Mouse (Mus musculus): ENCODE data around the gene Stip1.

Gene Stip1

DNA sequence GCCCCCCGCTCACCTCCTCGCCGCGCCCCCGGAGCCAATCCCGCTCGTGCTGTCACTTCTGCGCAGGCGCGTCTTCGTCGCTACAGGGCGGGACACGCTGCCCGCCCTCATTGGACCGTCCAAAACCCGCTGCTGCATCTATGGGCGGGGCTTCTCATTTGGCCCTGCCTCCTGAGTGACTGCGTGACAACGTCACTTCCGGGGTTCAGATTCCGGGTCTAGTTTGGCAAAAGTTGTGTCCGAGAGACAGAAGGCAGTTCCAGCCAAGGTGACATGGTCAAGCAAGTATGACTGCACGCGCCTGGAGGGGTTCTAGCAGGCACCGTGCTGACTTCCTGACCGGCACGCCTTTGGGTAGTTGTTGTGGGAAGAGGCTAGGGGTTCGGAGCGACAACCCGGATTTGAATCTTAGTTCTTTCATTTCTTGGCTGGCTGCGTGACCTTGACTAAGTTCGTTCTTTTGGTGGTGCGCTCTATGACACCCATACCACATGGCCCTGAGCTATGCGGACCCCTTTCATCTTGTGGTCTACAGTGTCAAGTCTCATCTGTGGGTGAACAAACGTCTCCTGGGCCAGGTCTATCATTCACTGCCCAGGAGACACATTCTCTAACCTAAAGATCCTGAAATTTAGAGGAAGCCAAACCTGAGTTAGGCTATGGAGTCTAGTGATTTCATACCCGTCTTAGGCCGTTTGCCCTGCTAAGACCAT, 59.2 kb downstream of the Stip1 start, which contains the start of gene Fkbp2:
Gene Fkbp2, minus strand, starts transcription at position 121 of the 713 bp plus-strand sequence.
- DNase-seq = peak; percentile 99

DNA sequence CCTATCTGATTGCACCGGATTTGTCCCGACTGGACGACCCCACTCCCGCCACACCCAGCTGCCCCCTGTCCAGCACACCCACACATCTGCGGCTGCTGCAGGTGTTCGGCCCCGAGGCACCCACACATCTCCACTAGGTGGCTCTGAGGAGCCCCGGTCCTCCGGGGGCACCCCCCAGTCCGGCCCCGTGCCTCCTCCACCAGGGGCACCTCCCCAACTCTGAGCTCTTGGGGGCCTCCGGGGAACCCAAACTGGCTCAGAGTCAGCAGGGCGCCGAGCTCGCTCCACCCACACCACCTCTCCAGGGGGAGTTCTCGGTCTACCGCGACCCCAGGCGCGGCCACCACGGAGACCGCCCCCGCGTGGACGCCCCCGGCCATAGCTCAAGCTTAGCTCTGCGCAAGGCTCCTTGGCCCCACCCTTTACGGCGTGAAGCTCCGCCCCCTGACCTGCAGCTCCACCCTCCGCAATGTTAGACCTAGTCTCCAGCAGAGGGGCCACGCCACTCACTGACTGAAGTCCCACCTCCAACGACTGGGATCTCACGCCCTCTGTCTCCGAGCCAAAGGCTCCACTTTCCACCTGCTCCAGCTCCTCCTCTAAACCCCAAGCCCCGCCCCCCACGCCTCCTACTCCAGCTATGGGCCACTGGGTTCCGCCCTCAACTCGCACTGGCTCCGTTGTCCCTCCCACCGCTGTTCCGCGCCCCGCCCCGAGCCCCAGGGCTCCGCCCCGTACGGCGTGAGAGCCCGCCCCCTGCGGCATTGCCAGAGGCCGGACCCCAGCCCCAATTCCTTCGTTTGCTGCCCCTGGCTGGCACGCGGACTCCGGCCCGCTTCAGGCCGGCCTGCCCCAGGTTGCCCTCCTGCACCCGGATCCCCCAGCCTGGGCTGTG, 60.0 kb downstream of the Stip1 start:
- DNase-seq = peak; percentile 99

DNA sequence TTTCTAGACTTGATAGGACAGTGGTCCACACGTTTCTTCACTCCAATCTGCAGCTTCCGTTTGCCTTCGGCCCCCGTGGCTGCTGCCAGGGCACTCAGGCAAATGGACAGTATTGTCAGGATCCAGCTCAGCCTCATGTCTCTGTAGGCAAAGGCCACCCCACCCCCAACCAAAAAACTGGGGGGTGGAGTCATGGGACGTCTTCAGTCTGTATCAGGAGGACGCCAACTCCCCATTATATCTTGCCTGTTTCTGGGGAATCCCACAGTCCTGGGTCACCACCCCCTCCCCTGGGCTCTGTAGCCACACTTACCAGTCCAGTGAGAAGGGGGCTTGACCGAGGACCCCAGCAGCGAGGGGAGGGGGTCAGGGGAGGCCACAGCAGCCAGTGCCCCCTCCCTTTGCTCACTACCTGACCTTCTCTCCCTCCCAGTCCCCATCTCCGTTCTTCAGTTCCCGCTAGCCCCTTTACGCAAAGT, 60.7 kb downstream of the Stip1 start:
- peak; percentile 46 for DNase-seq

DNA sequence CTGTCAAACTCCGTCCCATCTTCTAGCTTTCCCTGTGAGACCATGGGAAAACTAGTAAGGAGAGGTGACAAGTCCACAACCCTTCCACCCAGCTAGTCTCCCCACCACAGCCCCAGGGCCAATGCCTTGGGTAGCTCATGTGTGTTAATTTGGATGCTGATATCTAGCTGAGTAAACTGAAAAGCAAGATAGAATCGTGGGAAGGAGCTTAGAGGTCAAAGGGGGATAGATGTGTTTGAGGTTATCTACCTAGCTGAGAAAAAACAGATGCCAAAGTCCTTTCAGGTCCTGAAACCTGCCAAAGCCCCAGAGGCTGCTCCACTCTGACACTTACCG, 61.2 kb downstream of the Stip1 start:
- DNase-seq = no peak

- no peak for DNase-seq
Measured at GRCm38 (mm10) chr19:6977759-6978638, 61.8 kb downstream of the Stip1 start.

DNA sequence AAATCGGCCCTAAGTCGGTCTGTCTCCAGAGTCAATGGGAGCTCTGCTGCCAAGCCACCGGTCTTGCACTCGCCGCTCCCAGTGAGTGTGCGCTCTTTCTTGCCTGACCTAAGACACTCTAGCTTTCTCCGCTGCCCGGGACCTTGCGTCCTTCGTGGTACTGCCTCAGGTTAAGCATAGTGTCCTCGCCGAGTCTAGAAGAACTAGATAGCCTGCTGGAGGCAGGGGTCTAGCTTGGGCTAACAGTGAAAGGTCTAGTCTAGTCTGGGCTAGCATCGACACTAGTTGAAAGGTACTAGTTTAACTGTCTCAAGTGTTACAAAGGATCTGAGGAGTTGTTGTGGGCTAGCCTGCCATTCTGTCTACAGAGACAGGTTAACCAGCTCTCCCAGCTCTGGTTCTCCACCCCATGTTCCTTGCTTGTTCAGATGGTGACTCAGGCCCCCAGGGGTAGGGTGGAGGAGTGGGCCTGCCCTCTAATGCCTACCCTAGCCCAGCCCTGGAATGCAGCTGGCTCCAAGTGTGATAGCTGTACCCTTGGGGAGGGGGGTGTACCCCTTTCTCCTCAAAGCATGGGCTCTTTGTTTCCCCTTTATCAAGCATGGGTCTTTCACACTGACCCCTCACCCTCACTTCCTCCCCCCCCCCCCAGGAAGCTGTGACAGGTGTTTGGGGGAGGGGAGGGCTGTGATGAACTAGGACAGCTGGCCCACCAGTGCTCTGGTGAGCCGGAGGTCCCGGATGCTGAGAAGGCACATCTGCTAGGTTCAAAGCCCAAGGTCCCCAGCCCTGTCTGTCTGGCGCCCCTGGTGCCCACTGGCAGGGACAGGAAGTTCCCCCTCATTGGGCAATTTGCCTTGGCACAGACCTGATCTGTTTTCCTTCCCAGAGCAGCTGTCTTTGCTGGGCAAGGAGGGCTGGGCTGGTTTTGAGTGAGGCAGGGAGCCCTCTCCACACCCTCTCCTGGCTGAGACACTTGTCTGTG, 63.9 kb downstream of the Stip1 start, which contains the start of gene Plcb3:
Gene Plcb3, minus strand, starts transcription at position 934 of the 985 bp plus-strand sequence.
- peak; percentile 82 for DNase-seq

DNA sequence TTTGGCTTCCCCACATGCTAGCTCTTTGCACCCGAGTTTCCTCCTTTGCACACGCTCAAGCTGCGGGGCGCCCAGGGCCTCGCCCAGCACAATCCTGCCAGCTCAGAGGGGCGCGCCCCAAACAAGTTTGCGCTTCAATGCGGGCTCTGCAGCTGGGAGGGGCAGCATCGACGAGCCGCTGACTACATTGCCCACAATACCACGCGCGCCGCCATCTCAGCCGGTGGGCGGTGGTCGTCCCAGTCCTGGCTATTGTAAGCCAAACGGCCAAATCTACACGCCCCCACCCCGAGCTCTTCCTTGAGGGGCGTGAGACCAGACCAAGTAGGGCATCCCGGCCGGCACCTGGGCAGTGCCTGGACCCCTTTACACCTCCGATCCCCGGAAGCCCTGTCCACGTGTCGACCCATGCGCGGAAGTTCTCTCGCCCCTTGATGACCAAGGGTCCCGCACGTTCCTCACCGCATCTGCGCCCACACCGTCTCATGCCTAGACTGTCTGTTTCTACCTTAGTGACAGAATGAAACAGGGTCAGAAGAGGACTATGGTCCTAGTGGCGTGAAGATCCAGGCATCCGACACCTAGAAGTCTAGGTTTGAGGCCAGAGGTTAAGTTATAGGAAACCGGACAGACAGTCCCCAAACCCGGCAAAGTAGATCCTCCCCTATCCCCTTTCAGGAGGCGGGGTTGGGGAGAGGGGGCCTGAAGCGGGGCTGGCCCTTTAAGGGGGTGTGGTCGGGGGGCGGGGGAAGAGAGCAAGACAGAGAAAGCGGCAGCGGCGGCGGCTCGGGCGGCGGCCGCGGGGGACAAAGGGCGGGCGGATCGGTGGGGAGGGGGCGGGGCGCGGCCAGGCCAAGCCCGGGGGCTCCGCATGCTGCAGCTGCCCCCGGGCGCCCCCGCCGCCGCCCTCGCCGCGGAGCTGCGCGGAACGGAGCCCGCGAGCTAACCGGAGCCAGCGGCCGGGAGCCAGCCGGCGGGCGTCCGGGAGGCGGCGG, 65.3 kb downstream of the Stip1 start, which contains the start of gene Ppp1r14b:
Gene Ppp1r14b, plus strand, starts transcription at position 758 of the 995 bp plus-strand sequence.
- peak; percentile 95 for DNase-seq

GRCm38 (mm10) chr19:6973581-6974190, 66.1 kb downstream of the Stip1 start:
- DNase-seq = no peak

DNA sequence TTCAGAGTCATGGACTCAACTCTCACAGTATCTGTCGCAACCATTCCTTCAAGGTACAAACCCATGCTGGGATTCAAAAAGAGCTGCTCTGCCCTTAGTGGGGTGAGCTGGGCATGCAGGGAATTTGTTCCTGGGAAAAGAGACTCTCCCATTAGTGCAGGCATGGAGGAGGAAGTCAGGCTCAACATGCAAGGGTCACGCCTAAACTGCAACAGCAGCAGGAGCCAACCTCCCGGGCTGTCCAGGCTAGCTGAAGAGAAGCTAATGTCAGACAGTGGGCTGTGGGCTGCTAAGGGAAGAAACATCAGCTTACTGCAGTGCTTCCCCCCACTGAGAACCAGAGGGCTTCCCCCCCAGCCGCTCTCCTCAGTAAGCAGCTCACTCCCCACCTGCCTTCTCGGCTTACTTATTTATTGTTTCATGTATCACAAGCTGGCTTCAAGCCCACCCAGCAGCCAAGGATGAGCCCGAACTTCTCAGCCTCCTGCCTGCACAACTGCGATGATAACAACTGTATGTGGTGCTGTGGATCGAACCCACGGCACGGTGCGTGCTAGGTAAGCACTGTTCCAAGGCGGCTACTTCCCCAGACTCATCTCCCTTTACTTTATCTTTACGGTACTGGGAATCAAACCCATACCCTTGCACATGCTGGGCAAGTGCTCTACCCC, 67.4 kb downstream of the Stip1 start:
- no peak for DNase-seq

DNA sequence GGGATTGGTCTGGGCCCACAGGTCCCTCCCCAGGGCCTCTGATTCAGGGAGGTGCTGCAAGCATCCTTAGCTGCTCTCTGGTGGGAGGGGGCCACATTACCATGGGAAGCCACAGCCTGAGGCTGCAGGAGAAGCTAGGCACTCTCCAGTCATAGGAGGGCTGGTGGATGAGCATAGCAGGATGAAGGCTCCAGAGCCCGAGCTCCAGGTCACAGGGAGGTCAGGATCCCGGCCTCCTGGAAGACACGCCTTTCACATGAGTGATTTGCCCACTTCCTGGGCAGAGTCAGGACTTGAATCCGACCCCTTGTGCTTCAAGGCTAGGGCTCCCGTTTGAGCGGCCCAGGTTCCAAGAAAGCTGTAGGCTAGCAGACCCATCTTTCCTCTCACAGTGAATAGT, 68.1 kb downstream of the Stip1 start:
- peak; percentile 27 for DNase-seq

All from embryo, embryonic 11 days (tissue).